Mouse (Mus musculus) CH12.LX (cell line): ENCODE results near the gene Slc7a11.

Experiments used
- CHD1 ChIP-seq: IDR thresholded peaks from 2 replicates; pipeline ENCODE4 v1.6.1; 2012; ENCODE audit warnings: low read depth, low read length, improper control_type of control experiment, inconsistent platforms
- CTCF ChIP-seq, 2 experiments: IDR thresholded peaks in 1 of 2; conservative IDR thresholded peaks in 1 of 2; 2 replicates each; pipeline ENCODE4 v1.5.1; 2011 to 2012; ENCODE audit warnings: low read depth in 2 of 2, low read length in 2 of 2, improper control_type of control experiment in 1 of 2, inconsistent platforms in 1 of 2, mild to moderate bottlenecking in 1 of 2, moderate library complexity in 1 of 2
- E2F4 ChIP-seq: IDR thresholded peaks from 2 replicates; pipeline ENCODE4 v1.6.1; 2011; ENCODE audit warnings: low read depth, low read length, improper control_type of control experiment; ENCODE audit not compliant: insufficient replicate concordance
- EP300 ChIP-seq: IDR thresholded peaks from 2 replicates; pipeline ENCODE4 v1.6.1; 2011; ENCODE audit warnings: low read length, improper control_type of control experiment
- GABPA ChIP-seq: IDR thresholded peaks from 2 replicates; pipeline ENCODE4 v1.6.1; 2012; ENCODE audit warnings: low read depth, low read length, improper control_type of control experiment, inconsistent platforms; ENCODE audit not compliant: insufficient replicate concordance
- HCFC1 ChIP-seq: IDR thresholded peaks from 2 replicates; pipeline ENCODE4 v1.6.1; 2012; ENCODE audit warnings: low read depth, mild to moderate bottlenecking, inconsistent platforms, low read length, improper control_type of control experiment
- MEF2A ChIP-seq: IDR thresholded peaks from 2 replicates; pipeline ENCODE4 v1.6.1; 2014; ENCODE audit warnings: low read depth, mild to moderate bottlenecking, inconsistent platforms, low read length, improper control_type of control experiment, borderline replicate concordance
- MXI1 ChIP-seq: IDR thresholded peaks from 2 replicates; pipeline ENCODE4 v1.6.1; 2011; ENCODE audit warnings: mild to moderate bottlenecking, low read depth, low read length, improper control_type of control experiment
- POLR2A ChIP-seq: IDR thresholded peaks from 2 replicates; pipeline ENCODE4 v1.6.1; 2011; ENCODE audit warnings: low read depth, mild to moderate bottlenecking, improper control_type of control experiment, low read length
- RCOR1 ChIP-seq: conservative IDR thresholded peaks from 2 replicates; pipeline ENCODE4 v1.6.1; 2012; ENCODE audit warnings: low read depth, mild to moderate bottlenecking, inconsistent platforms, low read length, improper control_type of control experiment
- TBP ChIP-seq: conservative IDR thresholded peaks from 2 replicates; pipeline ENCODE4 v1.6.1; 2011; ENCODE audit warnings: low read depth, low read length, improper control_type of control experiment
- TCF12 ChIP-seq: IDR thresholded peaks from 2 replicates; pipeline ENCODE4 v1.6.1; 2014; ENCODE audit warnings: low read depth, mild to moderate bottlenecking, inconsistent platforms, low read length, improper control_type of control experiment
- USF1 ChIP-seq: IDR thresholded peaks from 2 replicates; pipeline ENCODE4 v1.6.1; 2014; ENCODE audit warnings: low read depth, mild to moderate bottlenecking, inconsistent platforms, low read length, improper control_type of control experiment
- ZKSCAN1 ChIP-seq: IDR thresholded peaks from 2 replicates; pipeline ENCODE4 v1.6.1; 2012; ENCODE audit warnings: low read depth, inconsistent platforms, low read length, improper control_type of control experiment, borderline replicate concordance

DNA sequence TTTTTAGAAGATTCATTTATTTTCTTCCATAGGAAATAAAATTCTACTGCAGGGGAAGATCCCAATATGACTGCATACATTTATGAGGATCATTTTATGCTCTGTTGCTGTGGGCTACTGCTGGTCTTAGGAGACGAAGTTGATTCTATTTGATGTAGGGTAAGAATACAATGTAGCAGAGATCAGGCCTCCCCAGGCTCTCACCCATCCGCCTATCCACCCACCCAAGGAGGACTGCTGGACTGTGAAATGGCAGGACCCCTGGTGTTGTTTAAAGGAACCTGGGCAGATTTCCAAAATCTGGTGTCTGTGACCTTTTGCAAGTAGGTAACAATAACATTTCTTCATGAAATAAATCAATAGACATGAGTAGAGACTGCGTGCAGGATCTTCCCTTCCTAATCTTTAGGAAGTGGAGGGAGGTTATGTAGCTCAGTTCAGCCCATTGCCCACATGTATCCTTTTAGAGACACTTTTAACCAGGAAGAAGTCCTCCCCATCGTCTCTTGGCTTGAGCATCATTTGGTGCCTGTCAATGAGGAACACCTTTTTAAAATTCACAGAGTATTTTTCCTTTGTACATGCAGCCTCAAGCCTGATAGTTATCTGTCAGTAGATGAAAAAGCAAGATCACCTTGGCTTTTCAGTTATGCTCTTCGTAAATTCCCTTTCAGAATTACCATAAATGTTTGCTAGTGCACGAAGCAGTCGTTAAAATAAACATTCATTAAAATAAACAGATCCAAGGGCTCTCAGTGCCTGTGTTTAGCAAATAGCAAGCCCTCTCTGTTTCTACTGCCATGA, 576.1 kb downstream of the Slc7a11 start:
- TF ChIP-seq MXI1: no peak
- no peak for TF ChIP-seq CTCF (conservative IDR thresholded peaks at IDR 0.05 in 1 of 2, IDR thresholded peaks at IDR 0.05 in 1 of 2; ENCODE audit: low read depth in 2 of 2, low read length in 2 of 2)
- TF ChIP-seq TCF12: no peak
- no peak for TF ChIP-seq GABPA
- no peak for TF ChIP-seq POLR2A
- no peak for TF ChIP-seq USF1
- TF ChIP-seq HCFC1: no peak
- TF ChIP-seq E2F4: no peak
- no peak for TF ChIP-seq ZKSCAN1
- no peak for TF ChIP-seq TBP
- no peak for TF ChIP-seq EP300
- no peak for TF ChIP-seq CHD1
- no peak for TF ChIP-seq RCOR1
- TF ChIP-seq MEF2A: no peak
